Mouse (Mus musculus): Measurements from ENCODE around the gene Hoxb5. TPM values are rescaled to one million over a fixed set of nuclear protein-coding genes. Genes with fewer than 3 reads are reported as not detected.

The Hoxb5 gene
- polyA plus RNA-seq, 1 experiment, result not detected

DNA sequence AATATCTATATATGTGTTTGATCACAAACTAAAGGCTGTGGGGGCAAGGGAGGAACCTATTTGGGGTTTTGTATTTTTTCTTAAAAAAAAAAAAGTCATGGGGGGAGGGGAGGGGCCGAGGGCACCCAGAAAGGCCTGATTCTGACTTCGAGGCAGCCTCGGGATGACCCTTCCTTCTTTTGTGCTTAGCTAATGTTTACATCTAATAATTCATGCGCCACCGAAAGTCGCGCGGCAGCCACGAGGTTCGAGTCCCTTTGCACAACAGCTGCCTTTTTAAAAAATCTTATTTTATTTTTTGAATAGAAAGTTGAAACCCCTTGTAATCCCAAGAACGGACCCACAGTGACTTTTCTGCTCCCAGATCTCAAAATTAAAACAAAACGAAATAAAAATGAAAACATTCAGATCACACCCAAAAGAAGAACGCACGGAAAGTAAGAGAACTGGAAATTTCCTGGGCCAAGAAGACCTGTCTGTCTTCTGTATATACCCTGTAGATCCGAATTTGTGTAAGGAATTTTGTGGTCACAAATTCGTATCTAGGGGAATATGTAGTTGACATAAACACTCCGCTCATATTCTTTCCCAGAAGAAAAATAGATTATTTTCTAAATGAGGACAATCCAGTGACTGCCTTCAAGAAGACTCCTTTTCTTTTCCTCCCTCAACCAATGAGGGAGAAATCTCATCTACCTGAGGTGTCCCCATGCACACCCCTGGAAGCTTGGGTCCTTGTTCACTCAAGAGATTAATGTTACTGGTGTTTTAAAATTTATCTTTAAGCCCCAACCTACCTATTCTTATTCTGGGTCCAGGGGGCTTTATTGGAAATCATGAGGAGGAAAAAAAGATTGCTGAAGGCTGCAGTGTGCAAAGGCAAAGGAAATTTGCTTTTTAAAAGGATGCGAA is 13.8 kb downstream of the Hoxb5 start:
- Histone ChIP-seq H3K4me1 (ENCODE audit: control insufficient read depth, insufficient read depth, low read length) (peaks cover 3% of the 10 kb centered on the region), H3K4me3 (ENCODE audit: insufficient read depth, low read length) (no peak overlapping the region), H3K27ac (ENCODE audit: insufficient read depth, low read depth, low read length) (no peak overlapping the region)
- TF ChIP-seq CTCF (IDR thresholded peaks at IDR 0.05; ENCODE audit: low read depth, low read length), result no peak
- no peak for TF ChIP-seq POLR2A (IDR thresholded peaks at IDR 0.05; ENCODE audit: borderline replicate concordance, low read depth, low read length)

- no peak for TF ChIP-seq CTCF (IDR thresholded peaks at IDR 0.05; ENCODE audit: low read depth, low read length)
- TF ChIP-seq POLR2A (IDR thresholded peaks at IDR 0.05; ENCODE audit: borderline replicate concordance, low read depth, low read length), result no peak
- Histone ChIP-seq H3K27ac (ENCODE audit: insufficient read depth, low read depth, low read length) (peak within 1 kb of the TSS; percentile 62), H3K4me1 (ENCODE audit: control insufficient read depth, insufficient read depth, low read length) (peaks cover 3% of the 10 kb centered on the region), H3K4me3 (ENCODE audit: insufficient read depth, low read length) (peak within 1 kb of the TSS; percentile 78)
Measured at GRCm38 (mm10) chr11:96317608-96318367, 14.7 kb downstream of the Hoxb5 start, which contains the start of gene Hoxb4. Gene Hoxb4, plus strand, starts transcription at chr11:96318267.

- peak overlapping the region; percentile 78 for H3K4me3 ChIP-seq (ENCODE audit: insufficient read depth, low read length)
- H3K27ac ChIP-seq (ENCODE audit: insufficient read depth, low read depth, low read length), result peak overlapping the region; percentile 62
- peaks cover 3% of the 10 kb centered on the region for H3K4me1 ChIP-seq (ENCODE audit: control insufficient read depth, insufficient read depth, low read length)
- TF ChIP-seq POLR2A (IDR thresholded peaks at IDR 0.05; ENCODE audit: borderline replicate concordance, low read depth, low read length) (no peak), CTCF (IDR thresholded peaks at IDR 0.05; ENCODE audit: low read depth, low read length) (no peak)
Measured at GRCm38 (mm10) chr11:96318368-96319070, 15.4 kb downstream of the Hoxb5 start.

GRCm38 (mm10) chr11:96319071-96319902 is 16.2 kb downstream of the Hoxb5 start:
- H3K27ac ChIP-seq (ENCODE audit: insufficient read depth, low read depth, low read length), result peak overlapping the region; percentile 62
- peak overlapping the region; percentile 78 for H3K4me3 ChIP-seq (ENCODE audit: insufficient read depth, low read length)
- peaks cover 3% of the 10 kb centered on the region for H3K4me1 ChIP-seq (ENCODE audit: control insufficient read depth, insufficient read depth, low read length)
- TF ChIP-seq POLR2A (IDR thresholded peaks at IDR 0.05; ENCODE audit: borderline replicate concordance, low read depth, low read length) (no peak), CTCF (IDR thresholded peaks at IDR 0.05; ENCODE audit: low read depth, low read length) (no peak)

- H3K4me3 ChIP-seq (ENCODE audit: insufficient read depth, low read length), result peak overlapping the region; percentile 78
- TF ChIP-seq CTCF (IDR thresholded peaks at IDR 0.05; ENCODE audit: low read depth, low read length) (no peak), POLR2A (IDR thresholded peaks at IDR 0.05; ENCODE audit: borderline replicate concordance, low read depth, low read length) (no peak)
- no peak overlapping the region for H3K27ac ChIP-seq (ENCODE audit: insufficient read depth, low read depth, low read length)
- H3K4me1 ChIP-seq (ENCODE audit: control insufficient read depth, insufficient read depth, low read length), result peaks cover 3% of the 10 kb centered on the region
Measured at GRCm38 (mm10) chr11:96319910-96320309, 16.8 kb downstream of the Hoxb5 start.

DNA sequence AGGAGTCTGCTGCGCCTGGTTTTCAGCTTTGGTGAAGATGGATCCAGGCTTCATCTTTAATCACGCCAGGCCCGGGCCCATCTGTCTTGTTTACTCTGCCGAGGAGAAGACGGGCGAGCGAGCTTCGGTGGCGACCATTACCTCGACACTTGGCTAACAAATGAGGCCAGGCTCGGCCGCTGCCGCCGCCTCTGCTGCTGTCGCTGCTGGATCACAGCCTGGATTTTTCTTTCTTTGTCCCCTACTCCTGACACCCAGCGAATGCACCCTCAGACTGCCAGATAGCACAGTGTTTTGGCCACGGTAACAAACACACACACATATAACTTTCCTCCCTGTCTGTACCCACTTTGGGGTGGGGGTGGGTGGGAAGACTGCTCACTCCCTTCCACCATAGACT is 17.6 kb downstream of the Hoxb5 start:
- TF ChIP-seq POLR2A (IDR thresholded peaks at IDR 0.05; ENCODE audit: borderline replicate concordance, low read depth, low read length), result no peak
- H3K27ac ChIP-seq (ENCODE audit: insufficient read depth, low read depth, low read length), result no peak overlapping the region
- H3K4me1 ChIP-seq (ENCODE audit: control insufficient read depth, insufficient read depth, low read length), result peaks cover 3% of the 10 kb centered on the region
- no peak overlapping the region for H3K4me3 ChIP-seq (ENCODE audit: insufficient read depth, low read length)

DNA sequence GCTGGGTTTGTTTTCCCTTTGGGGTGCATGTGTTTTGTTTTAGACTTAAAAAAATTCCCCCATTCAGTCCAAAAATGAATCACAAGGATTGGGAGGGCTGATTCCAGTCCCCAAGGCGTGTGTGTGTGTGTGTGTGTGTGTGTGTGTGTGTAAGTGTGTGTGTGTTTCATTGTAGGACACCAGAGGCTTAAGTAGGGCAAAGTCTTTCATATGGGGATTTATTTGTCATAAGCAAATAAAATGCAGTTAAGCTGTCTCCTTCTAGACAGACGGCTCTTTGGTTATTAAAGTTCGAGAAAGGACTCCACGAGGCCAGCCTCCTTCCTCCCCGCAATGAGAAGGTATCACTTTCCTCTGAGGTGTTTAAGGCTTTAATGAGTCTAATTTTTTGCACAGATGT is 18.7 kb downstream of the Hoxb5 start:
- no peak overlapping the region for H3K27ac ChIP-seq (ENCODE audit: insufficient read depth, low read depth, low read length)

GRCm38 (mm10) chr11:96322738-96323137 is 19.6 kb downstream of the Hoxb5 start:
- H3K27ac ChIP-seq (ENCODE audit: insufficient read depth, low read depth, low read length), result no peak overlapping the region
- TF ChIP-seq POLR2A (IDR thresholded peaks at IDR 0.05; ENCODE audit: borderline replicate concordance, low read depth, low read length) (no peak), CTCF (IDR thresholded peaks at IDR 0.05; ENCODE audit: low read depth, low read length) (no peak)

More for the DNA sequence above, 18.7 kb downstream of the Hoxb5 start:
- Histone ChIP-seq H3K4me1 (ENCODE audit: control insufficient read depth, insufficient read depth, low read length) (peaks cover 3% of the 10 kb centered on the region), H3K4me3 (ENCODE audit: insufficient read depth, low read length) (no peak overlapping the region)
- TF ChIP-seq CTCF (IDR thresholded peaks at IDR 0.05; ENCODE audit: low read depth, low read length), result no peak
- no peak for TF ChIP-seq POLR2A (IDR thresholded peaks at IDR 0.05; ENCODE audit: borderline replicate concordance, low read depth, low read length)

GRCm38 (mm10) chr11:96323154-96323553 is 20.0 kb downstream of the Hoxb5 start, which contains the start of gene Hoxb3:
Gene Hoxb3, plus strand, starts transcription at chr11:96323326.
- H3K4me3 ChIP-seq (ENCODE audit: insufficient read depth, low read length), result no peak within 1 kb of the TSS

More at GRCm38 (mm10) chr11:96322738-96323137, 19.6 kb downstream of the Hoxb5 start:
- no peak overlapping the region for H3K4me3 ChIP-seq (ENCODE audit: insufficient read depth, low read length)
- peaks cover 3% of the 10 kb centered on the region for H3K4me1 ChIP-seq (ENCODE audit: control insufficient read depth, insufficient read depth, low read length)

More at GRCm38 (mm10) chr11:96323154-96323553, 20.0 kb downstream of the Hoxb5 start, which contains the start of gene Hoxb3:
- H3K4me1 ChIP-seq (ENCODE audit: control insufficient read depth, insufficient read depth, low read length), result peaks cover 3% of the 10 kb centered on the region
- TF ChIP-seq POLR2A (IDR thresholded peaks at IDR 0.05; ENCODE audit: borderline replicate concordance, low read depth, low read length), result no peak
- TF ChIP-seq CTCF (IDR thresholded peaks at IDR 0.05; ENCODE audit: low read depth, low read length), result no peak
- H3K27ac ChIP-seq (ENCODE audit: insufficient read depth, low read depth, low read length), result no peak within 1 kb of the TSS
